8 mouse cellular contexts compared by ENCODE assay signal in the genomic region with DNA sequence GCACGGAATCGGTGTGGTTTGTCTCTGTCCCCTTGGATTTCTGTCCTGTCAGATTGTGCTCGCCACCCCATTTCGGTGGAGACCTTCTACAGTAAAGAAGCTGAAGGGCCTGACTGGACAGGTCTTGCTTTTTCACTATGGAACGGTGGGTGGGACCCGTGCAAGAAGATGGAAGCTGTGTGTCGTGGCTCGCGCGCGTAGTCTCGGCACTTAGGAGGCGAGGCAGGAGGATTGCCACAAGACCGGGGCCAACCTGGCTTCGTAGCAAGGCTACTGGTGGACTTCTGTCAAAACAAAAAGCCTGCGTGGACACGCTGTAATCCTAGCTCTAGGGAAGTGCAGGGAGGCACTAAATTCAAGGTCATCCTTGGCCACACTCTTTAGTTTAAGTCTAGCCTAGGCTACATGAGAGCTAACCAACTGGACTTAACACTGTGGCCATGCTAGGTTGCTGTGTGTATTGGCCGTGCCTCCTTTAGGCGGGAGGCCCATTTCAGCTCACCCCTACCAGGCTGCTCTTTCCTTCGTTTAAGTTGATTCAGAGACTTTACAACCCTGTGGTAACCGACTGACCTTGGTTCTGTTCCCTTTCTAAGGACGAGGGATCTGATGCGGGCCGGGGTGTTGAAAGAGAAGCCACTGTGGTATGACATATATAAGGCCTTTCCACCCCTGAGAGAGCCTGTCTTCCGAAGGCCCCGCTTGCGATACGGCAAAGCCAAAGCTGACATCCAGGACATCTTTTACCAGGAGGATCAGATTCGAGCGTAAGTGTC. TPM values are rescaled to one million over a fixed set of nuclear protein-coding genes. Genes with fewer than 3 reads are reported as not detected.
A peak's percentile ranks its signal among the peaks of the same experiment; 100 is the strongest.
DNase-seq lines count a peak whose midpoint lies in the region; ATAC-seq and TF ChIP-seq lines count a peak whose summit lies in the region.

No protein-coding gene starts in this region.

- H3K4me3 ChIP-seq in thymus, adult 2 months (ENCODE audit: control insufficient read depth, insufficient read depth, low read length), result peak overlapping the region; percentile 76
- peak overlapping the region; percentile 85 for H3K4me3 ChIP-seq in limb, embryonic 12.5 days (replicated peaks)
- peak overlapping the region; percentile 82 for H3K4me3 ChIP-seq in neural tube, embryonic 14.5 days (ENCODE audit: low read depth, low read length)

- H3K4me2 ChIP-seq in limb, embryonic 12.5 days, result peak overlapping the region; percentile 95
- H3K4me2 ChIP-seq in neural tube, embryonic 14.5 days (ENCODE audit: low read depth, low read length), result peak overlapping the region; percentile 85

- H3K9me3 ChIP-seq in limb, embryonic 12.5 days, result no peaks in the 10 kb centered on the region
- H3K9me3 ChIP-seq in neural tube, embryonic 14.5 days (ENCODE audit: control insufficient read depth, low read length), result no peaks in the 10 kb centered on the region

- no peak for TF ChIP-seq CTCF in thymus, adult 2 months (IDR thresholded peaks at IDR 0.05; ENCODE audit: borderline replicate concordance, control insufficient read depth, extremely low read depth, insufficient read depth, low read length, poor library complexity)

- DNase-seq in adrenal gland, postnatal 14 days, result peak; percentile 62
- no peak for DNase-seq in adrenal gland, adult 18-20 months (ENCODE audit: low spot score in 2 of 2)
- no peak for DNase-seq in thymus, adult 2 months
- DNase-seq in thymus, postnatal 36 days, result no peak
- DNase-seq in layer of hippocampus, postnatal 36 days, result no peak
- DNase-seq in right cerebral cortex, postnatal 36 days (ENCODE audit: low spot score in 2 of 2), result no peak

- 29% methylated on average over 30 of the region's 30 CpGs for WGBS in thymus, adult 2 months
- WGBS in limb, embryonic 12.5 days, result 31% methylated on average over 30 of the region's 30 CpGs
- 30% methylated on average over 30 of the region's 30 CpGs for WGBS in neural tube, embryonic 14.5 days

- H3K4me1 ChIP-seq in thymus, adult 2 months (replicated peaks; ENCODE audit: control insufficient read depth, insufficient read depth, low read length), result peaks cover 8% of the 10 kb centered on the region
- H3K4me1 ChIP-seq in limb, embryonic 12.5 days (replicated peaks), result peaks cover 22% of the 10 kb centered on the region
- peaks cover 7% of the 10 kb centered on the region for H3K4me1 ChIP-seq in neural tube, embryonic 14.5 days (ENCODE audit: control insufficient read depth, insufficient read depth, low read length)

- ATAC-seq in limb, embryonic 12.5 days (ENCODE audit: insufficient number of reproducible peaks, insufficient read depth, low FRiP score, low TSS enrichment, low read depth), result no peak
- peak; percentile 15 for ATAC-seq in neural tube, embryonic 14.5 days (ENCODE audit: low read depth)

- H3K36me3 ChIP-seq in thymus, adult 2 months (ENCODE audit: control insufficient read depth, insufficient read depth, low read length), result peaks cover 7% of the 10 kb centered on the region
- H3K36me3 ChIP-seq in limb, embryonic 12.5 days, result peaks cover 22% of the 10 kb centered on the region
- peaks cover 22% of the 10 kb centered on the region; the same call in 1 of the 2 replicates for H3K36me3 ChIP-seq in neural tube, embryonic 14.5 days (ENCODE audit: control insufficient read depth, insufficient read depth, low read length)

- H3K27ac ChIP-seq in thymus, adult 2 months (ENCODE audit: control insufficient read depth, insufficient read depth, low read length), result no peak overlapping the region
- H3K27ac ChIP-seq in limb, embryonic 12.5 days, result peak overlapping the region; percentile 95; the same call in 1 of the 2 replicates
- H3K27ac ChIP-seq in neural tube, embryonic 14.5 days (ENCODE audit: low read depth, low read length), result peak overlapping the region; percentile 48

- TF ChIP-seq POLR2A in thymus, adult 2 months (IDR thresholded peaks at IDR 0.05; ENCODE audit: control insufficient read depth, extremely low read depth, insufficient read depth, low read length, poor library complexity), result no peak

- H3K9ac ChIP-seq in limb, embryonic 12.5 days (replicated peaks), result peak overlapping the region; percentile 81
- peak overlapping the region; percentile 78 for H3K9ac ChIP-seq in neural tube, embryonic 14.5 days (replicated peaks; ENCODE audit: low read depth, low read length)

- no peaks in the 10 kb centered on the region for H3K27me3 ChIP-seq in thymus, adult 2 months (ENCODE audit: control insufficient read depth, insufficient read depth, low read length)
- peaks cover 8% of the 10 kb centered on the region; the same call in 1 of the 2 replicates for H3K27me3 ChIP-seq in limb, embryonic 12.5 days
- H3K27me3 ChIP-seq in neural tube, embryonic 14.5 days (ENCODE audit: control insufficient read depth, insufficient read depth, low read length), result no peaks in the 10 kb centered on the region

RNA-seq across cellular contexts. Expression of a gene that starts 0.6 kb away (rescaled TPM):
- 173 and 176 TPM in 2 replicates for total RNA-seq in adrenal gland, postnatal 14 days (2021)
- total RNA-seq in adrenal gland, adult 18-20 months (2021), result 100 to 1,000 TPM; 173 to 206 TPM
- 41.6 and 47.6 TPM in 2 replicates for polyA plus RNA-seq in thymus, adult 2 months (2012; rRNA removed)
- polyA plus RNA-seq in limb, embryonic 12.5 days (2016; fragmentation: Nextera tagmentation; extraction: Ambion mirVana), result 53.2 and 59.5 TPM in 2 replicates
- 63.7 and 67.9 TPM in 2 replicates for polyA plus RNA-seq in neural tube, embryonic 14.5 days (2014; fragmentation: Nextera tagmentation; extraction: Ambion mirVana)
- 10 to 100 TPM; 67.6 to 78.7 TPM for total RNA-seq in layer of hippocampus, postnatal 36 days (2021)
